Mouse (Mus musculus) heart, postnatal 0 days (tissue): ENCODE results near the gene Tmem132b.

Source experiments
- CTCF ChIP-seq: IDR thresholded peaks from 2 replicates; pipeline ENCODE4 v1.5.1; 2016; ENCODE audit warnings: antibody characterized with exemption, control low read depth, low read depth
- EP300 ChIP-seq: IDR thresholded peaks from 2 replicates; pipeline ENCODE4 v1.6.1; 2016; ENCODE audit warnings: antibody characterized with exemption, low read depth

DNA sequence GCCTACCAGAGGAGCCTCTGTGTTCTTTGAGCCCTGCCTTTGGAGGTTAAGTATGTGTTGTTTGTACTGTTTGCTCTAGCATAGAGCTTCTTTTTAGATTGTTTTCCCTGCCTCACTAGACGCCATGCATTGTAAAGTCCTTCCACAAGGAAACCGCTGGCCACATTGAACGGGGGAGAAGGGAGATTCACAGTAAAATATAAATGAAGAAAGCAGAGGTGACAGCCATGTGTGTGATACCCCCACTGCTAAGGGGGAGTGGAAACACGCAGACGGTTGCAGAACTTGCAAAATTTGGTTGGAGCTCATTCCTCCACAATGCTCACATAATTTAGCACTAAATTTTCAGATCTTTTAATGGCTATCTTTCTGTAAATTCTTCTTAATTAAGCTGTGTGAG lies 305.2 kb downstream of the Tmem132b start:
- TF ChIP-seq CTCF, result no peak
- TF ChIP-seq EP300, result no peak
